Mouse (Mus musculus) forebrain, embryonic 16.5 days (tissue): Measurements from ENCODE around the gene Abcf2. TPM values are rescaled to one million over a fixed set of nuclear protein-coding genes. Genes with fewer than 3 reads are reported as not detected.

Experiments
- ATAC-seq: fragments of 200-750 bp; cut with Nextera tagmentation; 2 replicates; pipeline ENCODE4 v1.8.0; 2017; ENCODE audit warnings: mild to moderate bottlenecking, moderate library complexity
- H3K27ac ChIP-seq: fragments of 300-500 bp; sonication (generic); 2 replicates; pipeline ENCODE4 v1.5.1; 2014; ENCODE audit warnings: low read length, control low read depth
- H3K27me3 ChIP-seq: fragments of 300-500 bp; sonication (generic); replicated peaks from 2 replicates; pipeline ENCODE4 v1.6.1; 2014; ENCODE audit warnings: low read length; ENCODE audit not compliant: control insufficient read depth, insufficient read depth
- H3K36me3 ChIP-seq: fragments of 300-500 bp; sonication (generic); 2 replicates; pipeline ENCODE4 v1.6.1; 2014; ENCODE audit not compliant: control insufficient read depth, insufficient read depth
- H3K4me1 ChIP-seq: fragments of 300-500 bp; sonication (generic); replicated peaks from 2 replicates; pipeline ENCODE4 v1.6.1; 2014; ENCODE audit warnings: low read length; ENCODE audit not compliant: control insufficient read depth, insufficient read depth
- H3K4me2 ChIP-seq: fragments of 300-500 bp; sonication (generic); 2 replicates; pipeline ENCODE4 v1.6.1; 2014; ENCODE audit warnings: mild to moderate bottlenecking, low read length, control low read depth
- H3K4me3 ChIP-seq: fragments of 300-500 bp; sonication (generic); replicated peaks from 2 replicates; pipeline ENCODE4 v1.5.1; 2014; ENCODE audit warnings: mild to moderate bottlenecking, low read length, control low read depth
- H3K9ac ChIP-seq: fragments of 300-500 bp; sonication (generic); replicated peaks from 2 replicates; pipeline ENCODE4 v1.6.1; 2014; ENCODE audit warnings: low read depth, low read length, control low read depth
- H3K9me3 ChIP-seq: fragments of 300-500 bp; sonication (generic); 2 replicates; pipeline ENCODE4 v1.6.1; 2016; ENCODE audit warnings: low read length; ENCODE audit not compliant: control insufficient read depth
- WGBS: fragments of 180-500 bp; shearing (Covaris S2); extraction: QIAGEN DNeasy Blood & Tissue Kit; methylation state at CpG from one replicate; pipeline ENCODE4 v1.1.7; 2014; 5-methylcytosine and 5-hydroxymethylcytosine counted together
- polyA plus RNA-seq: library from polyadenylated mRNA; unstranded; fragments of >200 nt; fragmentation: Nextera tagmentation; extraction: Ambion mirVana; gene quantifications from 2 replicates; pipeline ENCODE4 v1.2.1, GENCODE M21; 2015

Abcf2 gene
- polyA plus RNA-seq, 1 experiment from 2014 or later, result 107 TPM

- H3K4me3 ChIP-seq, result peak overlapping the region; percentile 35
- peak overlapping the region; percentile 72 for H3K4me2 ChIP-seq
- peak overlapping the region; percentile 51 for H3K9ac ChIP-seq
- no peaks in the 10 kb centered on the region for H3K9me3 ChIP-seq
- no peaks in the 10 kb centered on the region for H3K27me3 ChIP-seq
- H3K4me1 ChIP-seq, result peaks cover 63% of the 10 kb centered on the region
- peak overlapping the region; percentile 98 for H3K27ac ChIP-seq
- peak; percentile 47 for ATAC-seq
- WGBS, result 26% methylated on average over 2 of the region's 2 CpGs
- H3K36me3 ChIP-seq, result peaks cover 20% of the 10 kb centered on the region
These were observed 20.0 kb upstream of the Abcf2 start for GRCm38 (mm10) chr5:24597221-24597728.

DNA sequence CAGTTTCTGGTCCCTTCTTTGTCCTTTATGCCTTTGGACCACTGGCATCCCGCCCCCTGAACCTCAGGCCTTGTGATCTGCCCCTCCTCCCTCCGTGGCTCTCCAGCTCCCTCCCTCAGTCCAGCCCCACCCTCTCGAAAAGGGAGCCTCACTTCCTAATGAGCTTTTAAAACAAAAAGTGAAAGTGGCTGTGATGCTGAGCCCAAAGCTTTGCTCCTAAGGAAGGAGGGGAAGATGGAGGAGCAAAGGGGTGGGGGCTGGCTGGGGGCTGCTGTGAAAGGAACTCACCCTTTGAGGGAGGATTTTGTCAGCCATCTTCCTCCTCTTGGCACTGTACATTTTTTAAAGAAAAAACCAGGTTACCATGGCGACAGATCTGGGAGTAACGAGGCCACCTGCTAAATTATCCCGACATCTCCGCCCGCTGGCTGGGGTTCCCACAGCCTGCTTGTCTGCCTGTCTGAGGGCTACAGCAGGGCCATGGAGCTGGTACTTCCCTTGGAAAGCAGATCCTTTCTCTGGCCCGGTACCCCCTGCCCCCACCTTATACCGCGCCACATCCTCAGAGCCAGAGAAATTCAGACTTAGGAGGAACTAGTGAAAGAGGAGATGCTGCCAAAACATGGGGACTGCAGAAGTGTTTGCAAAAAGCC, 19.4 kb upstream of the Abcf2 start:
- ATAC-seq, result peak; percentile 68
- 6% methylated on average over 11 of the region's 11 CpGs for WGBS
- Histone ChIP-seq H3K27me3 (no peaks in the 10 kb centered on the region), H3K4me2 (peak overlapping the region; percentile 72), H3K4me1 (peaks cover 62% of the 10 kb centered on the region), H3K36me3 (peaks cover 20% of the 10 kb centered on the region), H3K27ac (peak overlapping the region; percentile 98), H3K9ac (peak overlapping the region; percentile 51), H3K9me3 (no peaks in the 10 kb centered on the region), H3K4me3 (peak overlapping the region; percentile 35)

DNA sequence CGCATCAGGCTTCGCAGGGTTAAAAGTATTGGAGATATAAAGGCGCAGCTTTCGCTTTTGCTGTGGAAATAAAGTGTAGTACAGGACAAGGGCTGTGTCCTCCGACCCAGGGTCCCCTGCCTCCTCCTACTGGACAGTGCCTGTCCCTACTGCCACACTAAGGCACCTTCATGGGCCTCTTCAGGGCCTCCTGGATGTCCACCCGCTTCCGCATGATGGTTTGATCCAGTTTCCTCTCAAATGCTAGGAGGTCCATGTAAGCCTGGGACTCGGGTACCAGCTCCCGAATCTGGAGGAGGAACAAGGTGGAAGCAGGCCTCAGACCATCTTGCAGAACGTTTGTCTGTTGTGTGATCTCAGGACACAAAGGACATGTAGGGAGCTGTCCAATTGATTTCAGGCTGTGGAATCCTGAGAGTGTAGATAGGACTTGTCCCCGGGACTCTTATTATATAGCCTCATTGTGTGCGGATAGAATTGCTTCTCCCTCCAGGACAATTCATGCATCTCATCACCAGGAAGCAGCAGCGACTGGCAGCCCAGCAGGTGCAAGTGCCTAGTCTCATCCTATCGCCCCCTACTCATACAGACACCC, 18.6 kb upstream of the Abcf2 start:
- Histone ChIP-seq H3K27me3 (no peaks in the 10 kb centered on the region), H3K4me3 (peak overlapping the region; percentile 35), H3K9me3 (no peaks in the 10 kb centered on the region), H3K36me3 (peaks cover 23% of the 10 kb centered on the region), H3K9ac (peak overlapping the region; percentile 51), H3K27ac (peak overlapping the region; percentile 98), H3K4me2 (peak overlapping the region; percentile 72), H3K4me1 (peaks cover 61% of the 10 kb centered on the region)
- ATAC-seq, result no peak
- WGBS, result 35% methylated on average over 14 of the region's 14 CpGs

DNA sequence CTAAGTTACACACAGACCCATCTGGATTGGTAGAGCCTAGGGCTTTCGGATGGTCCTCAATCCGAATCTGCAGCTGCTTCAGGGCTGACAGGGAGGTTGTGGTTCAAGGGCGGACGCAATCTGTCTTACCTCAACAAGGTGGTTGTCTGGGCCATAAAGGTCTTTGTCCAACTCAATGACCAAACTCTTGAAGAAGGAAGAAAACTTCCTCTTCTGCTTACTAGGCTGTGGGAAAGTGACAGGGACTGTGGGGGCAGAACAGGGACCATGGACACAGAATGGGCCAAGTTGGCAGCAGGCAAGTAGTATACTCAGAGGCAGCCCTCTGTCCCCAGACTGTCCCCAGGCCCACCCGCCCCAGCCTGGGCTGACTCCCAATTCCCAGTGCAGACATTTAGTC, 18.0 kb upstream of the Abcf2 start:
- Histone ChIP-seq H3K9ac (peak overlapping the region; percentile 51; the same call in 1 of the 2 replicates), H3K27me3 (no peaks in the 10 kb centered on the region), H3K27ac (peak overlapping the region; percentile 98), H3K4me3 (no peak overlapping the region; the same call in 1 of the 2 replicates), H3K4me1 (peaks cover 55% of the 10 kb centered on the region), H3K9me3 (no peaks in the 10 kb centered on the region), H3K36me3 (peaks cover 23% of the 10 kb centered on the region), H3K4me2 (peak overlapping the region; percentile 72; the same call in 1 of the 2 replicates)
- 91% methylated on average over 5 of the region's 5 CpGs for WGBS
- ATAC-seq, result no peak

DNA sequence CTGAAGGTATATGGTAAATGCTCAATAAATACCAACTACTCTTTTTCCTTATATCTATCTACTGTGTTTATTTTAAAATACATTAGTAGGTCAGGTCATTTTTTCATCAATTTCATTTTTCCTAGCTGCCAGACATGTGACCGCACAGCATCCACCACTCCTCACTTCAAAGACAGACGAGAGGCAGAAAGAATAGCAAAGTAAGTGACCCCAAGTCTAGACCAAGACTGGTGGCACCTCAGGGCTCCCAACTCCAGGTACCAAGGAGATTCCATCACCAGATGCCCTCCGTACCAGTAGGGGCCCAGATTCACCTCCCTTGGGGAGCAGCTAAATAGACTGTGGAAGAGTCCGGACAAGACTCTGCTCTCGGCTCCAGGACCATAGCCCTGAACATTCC, 17.1 kb upstream of the Abcf2 start:
- Histone ChIP-seq H3K27ac (no peak overlapping the region), H3K9me3 (no peaks in the 10 kb centered on the region), H3K27me3 (no peaks in the 10 kb centered on the region), H3K4me1 (peaks cover 48% of the 10 kb centered on the region), H3K36me3 (peaks cover 23% of the 10 kb centered on the region), H3K4me3 (no peak overlapping the region), H3K4me2 (no peak overlapping the region), H3K9ac (no peak overlapping the region)
- WGBS, result 91% methylated on average over 5 of the region's 5 CpGs
- no peak for ATAC-seq

GRCm38 (mm10) chr5:24593928-24594327, 16.7 kb upstream of the Abcf2 start:
- 67% methylated on average over 10 of the region's 10 CpGs for WGBS
- Histone ChIP-seq H3K4me1 (peaks cover 44% of the 10 kb centered on the region), H3K27me3 (no peaks in the 10 kb centered on the region), H3K36me3 (peaks cover 25% of the 10 kb centered on the region), H3K4me2 (no peak overlapping the region), H3K9me3 (no peaks in the 10 kb centered on the region), H3K4me3 (no peak overlapping the region), H3K9ac (no peak overlapping the region), H3K27ac (no peak overlapping the region)
- ATAC-seq, result no peak

GRCm38 (mm10) chr5:24593230-24593629, 16.0 kb upstream of the Abcf2 start:
- ATAC-seq, result no peak
- WGBS, result 82% methylated on average over 10 of the region's 10 CpGs
- H3K36me3 ChIP-seq, result peaks cover 25% of the 10 kb centered on the region
- no peak overlapping the region for H3K9ac ChIP-seq
- no peak overlapping the region for H3K4me2 ChIP-seq
- no peaks in the 10 kb centered on the region for H3K27me3 ChIP-seq
- H3K9me3 ChIP-seq, result no peaks in the 10 kb centered on the region
- H3K4me3 ChIP-seq, result no peak overlapping the region
- peaks cover 40% of the 10 kb centered on the region for H3K4me1 ChIP-seq
- no peak overlapping the region for H3K27ac ChIP-seq

DNA sequence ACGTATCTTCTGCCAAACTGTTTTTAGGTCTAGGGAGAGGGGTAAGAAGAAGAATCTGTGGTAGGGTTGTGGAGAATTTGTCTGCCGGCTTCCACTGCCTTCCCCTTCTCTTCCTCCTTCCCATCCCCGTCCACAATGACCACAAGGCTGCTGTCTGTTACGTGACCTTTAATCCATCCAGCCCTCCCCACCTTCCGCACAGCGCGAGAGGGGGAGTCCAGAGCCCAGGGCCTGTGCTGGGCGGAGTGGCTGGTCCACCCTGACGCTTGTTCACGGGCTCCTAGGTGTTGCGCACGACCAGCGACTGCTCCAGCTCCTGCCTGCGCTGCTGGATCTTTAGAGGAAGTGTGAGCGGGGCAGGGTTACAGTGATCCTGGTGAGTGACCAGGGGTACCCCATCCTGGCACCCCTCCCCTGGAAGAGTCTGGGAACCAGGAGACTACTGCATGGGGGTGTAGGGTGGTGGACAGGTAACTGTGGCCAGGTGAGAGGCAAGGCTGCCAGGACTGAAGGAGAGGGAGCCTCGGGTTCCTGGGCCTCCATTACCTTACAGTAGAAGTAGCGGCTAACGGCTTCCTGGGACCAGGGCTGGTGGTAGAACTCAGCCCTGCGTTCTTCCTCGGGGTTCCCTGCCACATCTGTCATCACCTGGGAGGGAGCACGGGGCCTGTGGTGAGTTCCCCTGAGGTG, 15.3 kb upstream of the Abcf2 start:
- Histone ChIP-seq H3K9me3 (no peaks in the 10 kb centered on the region), H3K4me1 (peaks cover 41% of the 10 kb centered on the region), H3K4me3 (no peak overlapping the region), H3K36me3 (peaks cover 25% of the 10 kb centered on the region), H3K27me3 (no peaks in the 10 kb centered on the region), H3K4me2 (no peak overlapping the region), H3K27ac (no peak overlapping the region), H3K9ac (no peak overlapping the region)
- WGBS, result 66% methylated on average over 21 of the region's 21 CpGs
- ATAC-seq, result no peak

- no peaks in the 10 kb centered on the region for H3K9me3 ChIP-seq
- H3K4me3 ChIP-seq, result no peak overlapping the region
- H3K27ac ChIP-seq, result no peak overlapping the region
- H3K4me1 ChIP-seq, result peaks cover 41% of the 10 kb centered on the region
- WGBS, result 70% methylated on average over 24 of the region's 24 CpGs
- H3K9ac ChIP-seq, result no peak overlapping the region
- no peak for ATAC-seq
- no peaks in the 10 kb centered on the region for H3K27me3 ChIP-seq
- peaks cover 25% of the 10 kb centered on the region for H3K36me3 ChIP-seq
- no peak overlapping the region for H3K4me2 ChIP-seq
These were observed 14.7 kb upstream of the Abcf2 start for GRCm38 (mm10) chr5:24591796-24592470.
